Mouse (Mus musculus) macrophage (primary cell): ENCODE measurements at regions not wholly inside any gene's neighbourhood (a gene's known extent, or its start where the extent isn't known, plus 50 kb on each side); places are given as distances from the start of the nearest gene placed in this dataset.
A peak's percentile ranks its signal among the peaks of the same experiment; 100 is the strongest.

Source experiments
- H3K27ac ChIP-seq: fragments of 350-480 bp; formaldehyde crosslinking; 2 replicates; pipeline ENCODE4 v1.9.0; 2021
- H3K36me3 ChIP-seq: fragments of 350-480 bp; formaldehyde crosslinking; 2 replicates; pipeline ENCODE4 v1.9.0; 2021; ENCODE audit errors: inconsistent target
- H3K4me3 ChIP-seq: fragments of 350-480 bp; formaldehyde crosslinking; 2 replicates; pipeline ENCODE4 v1.9.0; 2021; ENCODE audit errors: inconsistent target
- H3K79me2 ChIP-seq: fragments of 350-480 bp; formaldehyde crosslinking; 2 replicates; pipeline ENCODE4 v1.9.0; 2021; ENCODE audit errors: inconsistent target
- WGBS: methylation state at CpG from one replicate; pipeline ENCODE4 v1.1.7; 2026; ENCODE audit warnings: inconsistent platforms; ENCODE audit not compliant: missing documents; 5-methylcytosine and 5-hydroxymethylcytosine counted together

- WGBS, result 94% methylated on average over 3 of the region's 3 CpGs
- Histone ChIP-seq H3K4me3 (no peak overlapping the region), H3K79me2 (no peaks in the 10 kb centered on the region), H3K36me3 (no peaks in the 10 kb centered on the region), H3K27ac (no peak overlapping the region)
Observed at GRCm38 (mm10) chr4:55475409-55475808, 56.9 kb downstream of the Klf4 start.

GRCm38 (mm10) chr4:55474044-55474788 is 58.0 kb downstream of the Klf4 start:
- Histone ChIP-seq H3K4me3 (no peak overlapping the region), H3K27ac (no peak overlapping the region), H3K79me2 (no peaks in the 10 kb centered on the region), H3K36me3 (no peaks in the 10 kb centered on the region)
- 97% methylated on average over 16 of the region's 16 CpGs for WGBS

- no peak overlapping the region for H3K4me3 ChIP-seq
- no peaks in the 10 kb centered on the region for H3K79me2 ChIP-seq
- H3K36me3 ChIP-seq, result no peaks in the 10 kb centered on the region
- WGBS, result 53% methylated on average over 2 of the region's 2 CpGs
- H3K27ac ChIP-seq, result peak overlapping the region; percentile 42
Observed at GRCm38 (mm10) chr4:55472649-55473048, 59.6 kb downstream of the Klf4 start.

GRCm38 (mm10) chr4:55470779-55471663 is 61.2 kb downstream of the Klf4 start:
- H3K79me2 ChIP-seq, result no peaks in the 10 kb centered on the region
- H3K4me3 ChIP-seq, result no peak overlapping the region
- H3K36me3 ChIP-seq, result no peaks in the 10 kb centered on the region
- 91% methylated on average over 13 of the region's 13 CpGs for WGBS
- H3K27ac ChIP-seq, result no peak overlapping the region

- no peak overlapping the region for H3K27ac ChIP-seq
- no peaks in the 10 kb centered on the region for H3K79me2 ChIP-seq
- no peak overlapping the region for H3K4me3 ChIP-seq
- H3K36me3 ChIP-seq, result no peaks in the 10 kb centered on the region
- WGBS, result 35% methylated on average over 8 of the region's 8 CpGs
Observed at GRCm38 (mm10) chr4:55464192-55464591, 68.1 kb downstream of the Klf4 start.

GRCm38 (mm10) chr4:55461927-55462326 is 70.3 kb downstream of the Klf4 start:
- Histone ChIP-seq H3K27ac (no peak overlapping the region), H3K79me2 (no peaks in the 10 kb centered on the region), H3K36me3 (no peaks in the 10 kb centered on the region), H3K4me3 (no peak overlapping the region)
- 96% methylated on average over 5 of the region's 5 CpGs for WGBS

- 98% methylated on average over 5 of the region's 5 CpGs for WGBS
- no peaks in the 10 kb centered on the region for H3K36me3 ChIP-seq
- no peak overlapping the region for H3K4me3 ChIP-seq
- H3K27ac ChIP-seq, result no peak overlapping the region
- H3K79me2 ChIP-seq, result no peaks in the 10 kb centered on the region
Observed at GRCm38 (mm10) chr4:55453902-55454301, 78.4 kb downstream of the Klf4 start.

GRCm38 (mm10) chr4:55452546-55452945 is 79.7 kb downstream of the Klf4 start:
- Histone ChIP-seq H3K4me3 (no peak overlapping the region), H3K36me3 (no peaks in the 10 kb centered on the region), H3K27ac (no peak overlapping the region), H3K79me2 (no peaks in the 10 kb centered on the region)
- 91% methylated on average over 6 of the region's 6 CpGs for WGBS

GRCm38 (mm10) chr4:55451711-55452110 is 80.6 kb downstream of the Klf4 start:
- Histone ChIP-seq H3K27ac (no peak overlapping the region), H3K79me2 (no peaks in the 10 kb centered on the region), H3K4me3 (no peak overlapping the region), H3K36me3 (no peaks in the 10 kb centered on the region)
- 92% methylated on average over 2 of the region's 2 CpGs for WGBS

- H3K79me2 ChIP-seq, result no peaks in the 10 kb centered on the region
- H3K27ac ChIP-seq, result no peak overlapping the region
- WGBS, result 78% methylated on average over 4 of the region's 4 CpGs
- no peak overlapping the region for H3K4me3 ChIP-seq
- H3K36me3 ChIP-seq, result no peaks in the 10 kb centered on the region
Observed at GRCm38 (mm10) chr4:55451026-55451425, 81.2 kb downstream of the Klf4 start.

GRCm38 (mm10) chr4:55443489-55443888 is 88.8 kb downstream of the Klf4 start:
- Histone ChIP-seq H3K4me3 (no peak overlapping the region), H3K27ac (no peak overlapping the region), H3K79me2 (no peaks in the 10 kb centered on the region), H3K36me3 (no peaks in the 10 kb centered on the region)
- WGBS, result 74% methylated on average over 9 of the region's 9 CpGs

- 87% methylated on average over 13 of the region's 13 CpGs for WGBS
- no peak overlapping the region for H3K4me3 ChIP-seq
- H3K36me3 ChIP-seq, result no peaks in the 10 kb centered on the region
- H3K79me2 ChIP-seq, result no peaks in the 10 kb centered on the region
- no peak overlapping the region for H3K27ac ChIP-seq
Observed at GRCm38 (mm10) chr4:55442098-55442497, 90.2 kb downstream of the Klf4 start.
